Mouse (Mus musculus): ENCODE measurements at regions not wholly inside any gene's neighbourhood (a gene's known extent, or its start where the extent isn't known, plus 50 kb on each side); places are given as distances from the start of the nearest gene placed in this dataset.

DNA sequence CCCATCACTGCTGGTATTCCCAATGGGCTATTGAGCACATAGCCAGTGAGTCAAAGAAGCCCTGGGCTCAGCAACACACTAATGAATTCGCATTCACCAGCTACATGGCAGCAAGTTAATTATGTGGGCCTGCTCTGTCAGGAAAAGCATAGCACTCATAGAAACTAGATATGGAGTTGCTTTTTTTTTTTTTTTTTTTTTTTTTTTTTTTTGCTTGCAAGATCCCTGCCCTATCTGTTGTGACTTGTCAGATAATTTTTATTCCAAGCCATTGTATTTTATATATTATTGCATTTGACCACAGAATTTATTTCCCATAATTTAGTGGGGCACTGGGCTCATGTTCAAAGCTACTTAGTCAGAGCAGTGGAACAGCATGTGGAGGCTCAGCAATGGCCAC lies 131.2 kb upstream of the Fbxo11 start:
- no peak for TF ChIP-seq GATA1 (IDR thresholded peaks at IDR 0.05; ENCODE audit: low read length)
- TF ChIP-seq TAL1 (IDR thresholded peaks at IDR 0.05; ENCODE audit: low read length) = no peak
